Mouse (Mus musculus) megakaryocyte, embryonic 14.5 days (primary cell): Measurements from ENCODE around the gene Rhoq. TPM values are rescaled to one million over a fixed set of nuclear protein-coding genes. Genes with fewer than 3 reads are reported as not detected.

Experiments
- H3K27me3 ChIP-seq: replicated peaks from 2 replicates; pipeline ENCODE3; 2012; ENCODE audit warnings: inconsistent platforms
- H3K36me3 ChIP-seq: replicated peaks from 2 replicates; pipeline ENCODE3; 2012; ENCODE audit warnings: low read length, inconsistent platforms, mixed read lengths
- H3K4me1 ChIP-seq: 2 replicates; pipeline ENCODE4 v1.6.1; 2012; ENCODE audit warnings: inconsistent platforms
- H3K4me3 ChIP-seq: replicated peaks from 2 replicates; pipeline ENCODE3; 2012; ENCODE audit warnings: moderate library complexity, mild to moderate bottlenecking, inconsistent platforms
- H3K9me3 ChIP-seq: 2 replicates; pipeline ENCODE4 v1.6.1; 2012; ENCODE audit warnings: inconsistent platforms
- FLI1 ChIP-seq: IDR thresholded peaks from 2 replicates; pipeline ENCODE4 v1.6.1; 2012; ENCODE audit warnings: low read length, inconsistent platforms, mixed read lengths
- GATA1 ChIP-seq: IDR thresholded peaks from 3 replicates; pipeline ENCODE4 v1.6.1; 2012; ENCODE audit warnings: mixed read lengths, low read length, inconsistent platforms, borderline replicate concordance
- polyA plus RNA-seq: library from polyadenylated mRNA; stranded (reverse); fragments of >175 nt; gene quantifications from 2 replicates; pipeline ENCODE4 v1.2.3, GENCODE M21; 2012; ENCODE audit warnings: low replicate concordance; ENCODE audit not compliant: insufficient read depth

Rhoq gene
- polyA plus RNA-seq, 1 experiment: 0.77 TPM

GRCm38 (mm10) chr17:86968581-86968980, 5.7 kb downstream of the Rhoq start:
- H3K4me3 ChIP-seq: no peak overlapping the region
- H3K27me3 ChIP-seq: peaks cover 60% of the 10 kb centered on the region
- no peak for TF ChIP-seq GATA1
- no peaks in the 10 kb centered on the region for H3K9me3 ChIP-seq
- no peaks in the 10 kb centered on the region for H3K36me3 ChIP-seq
- peaks cover 33% of the 10 kb centered on the region for H3K4me1 ChIP-seq

DNA sequence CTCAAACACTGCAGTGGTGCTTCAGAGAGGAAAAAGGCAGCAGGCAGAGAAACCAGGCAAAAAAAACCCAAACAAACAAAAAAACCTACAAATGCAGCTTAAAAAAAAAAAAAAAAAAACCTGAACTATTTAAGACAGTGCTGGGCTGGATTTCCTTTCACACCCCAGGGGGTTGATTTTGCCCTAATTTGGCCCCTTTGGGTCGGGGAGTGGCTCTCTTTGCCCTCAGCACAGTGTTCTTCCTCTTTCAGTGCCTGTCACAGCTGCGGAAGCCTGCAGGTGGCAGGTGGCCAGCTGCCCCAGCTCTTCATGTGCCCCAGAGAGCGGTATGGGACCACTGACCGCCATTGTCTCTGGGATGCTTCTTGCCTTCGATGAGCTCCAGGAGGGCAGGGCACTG, 6.7 kb downstream of the Rhoq start:
- no peak overlapping the region for H3K4me3 ChIP-seq
- no peak for TF ChIP-seq GATA1
- TF ChIP-seq FLI1: no peak
- H3K9me3 ChIP-seq: no peaks in the 10 kb centered on the region
- peaks cover 51% of the 10 kb centered on the region for H3K27me3 ChIP-seq
- no peaks in the 10 kb centered on the region for H3K36me3 ChIP-seq
- H3K4me1 ChIP-seq: peaks cover 23% of the 10 kb centered on the region

DNA sequence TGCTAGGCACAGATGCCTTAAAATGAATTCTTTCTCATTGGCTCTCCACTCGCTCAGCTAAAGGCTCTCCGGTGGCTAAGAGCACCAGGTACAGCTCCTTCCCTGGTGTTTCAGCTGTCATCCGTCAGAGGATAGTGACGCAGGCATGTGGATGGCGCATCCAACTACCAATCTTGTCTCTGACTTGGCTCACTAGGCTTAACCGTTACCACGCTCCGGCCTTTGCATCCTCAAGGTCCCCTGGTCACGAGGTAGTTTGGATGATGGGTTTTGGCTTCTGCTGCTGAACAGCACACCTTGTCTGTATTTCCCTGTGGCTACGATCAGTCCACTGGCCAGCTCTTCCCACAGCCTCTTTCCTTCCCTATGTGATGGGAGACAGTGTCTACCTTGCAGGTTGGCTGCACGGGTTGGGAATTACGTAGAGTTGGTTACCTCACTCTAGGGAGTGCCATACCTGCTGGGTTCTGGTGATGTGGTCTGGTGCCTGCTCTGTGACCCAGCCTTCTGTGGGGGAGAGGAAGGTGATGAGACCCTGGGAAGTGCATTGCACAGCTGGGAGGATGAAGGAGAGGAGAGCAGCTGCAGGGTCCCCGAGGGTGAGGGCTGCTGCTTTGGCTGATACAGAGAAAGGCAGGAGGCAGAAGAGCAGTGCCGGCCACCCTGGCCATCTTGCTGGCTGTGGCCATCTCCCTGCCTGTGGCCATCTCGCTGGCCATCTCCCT, 7.3 kb downstream of the Rhoq start:
- H3K36me3 ChIP-seq: no peaks in the 10 kb centered on the region
- no peak for TF ChIP-seq FLI1
- no peak for TF ChIP-seq GATA1
- H3K27me3 ChIP-seq: peaks cover 45% of the 10 kb centered on the region
- no peak overlapping the region for H3K4me3 ChIP-seq
- H3K4me1 ChIP-seq: peaks cover 21% of the 10 kb centered on the region; the same call in 1 of the 2 replicates
- H3K9me3 ChIP-seq: no peaks in the 10 kb centered on the region

DNA sequence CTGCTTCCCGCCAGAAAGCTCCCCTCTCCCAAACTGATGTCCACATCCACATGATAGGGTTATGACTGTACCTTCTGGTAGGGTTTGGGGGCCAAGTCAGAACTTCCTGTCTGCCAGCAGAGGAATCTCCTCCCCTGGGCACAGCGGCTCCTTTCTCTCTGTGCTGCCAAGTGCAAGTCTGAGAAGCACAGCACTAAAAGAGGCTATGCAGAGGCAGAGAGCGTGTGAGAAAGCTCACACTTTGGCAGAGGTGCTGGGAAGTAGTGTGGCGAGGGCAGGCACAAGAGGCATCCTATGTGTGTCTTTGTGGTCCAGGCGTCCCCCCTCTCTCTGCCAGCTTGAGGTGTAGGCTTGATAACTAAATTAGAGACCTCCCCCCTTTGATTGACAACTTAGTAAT, 8.2 kb downstream of the Rhoq start:
- H3K9me3 ChIP-seq: no peaks in the 10 kb centered on the region
- peaks cover 21% of the 10 kb centered on the region; the same call in 1 of the 2 replicates for H3K4me1 ChIP-seq
- H3K4me3 ChIP-seq: no peak overlapping the region
- TF ChIP-seq GATA1 (no peak), FLI1 (no peak)
- H3K27me3 ChIP-seq: peaks cover 39% of the 10 kb centered on the region
- no peaks in the 10 kb centered on the region for H3K36me3 ChIP-seq

DNA sequence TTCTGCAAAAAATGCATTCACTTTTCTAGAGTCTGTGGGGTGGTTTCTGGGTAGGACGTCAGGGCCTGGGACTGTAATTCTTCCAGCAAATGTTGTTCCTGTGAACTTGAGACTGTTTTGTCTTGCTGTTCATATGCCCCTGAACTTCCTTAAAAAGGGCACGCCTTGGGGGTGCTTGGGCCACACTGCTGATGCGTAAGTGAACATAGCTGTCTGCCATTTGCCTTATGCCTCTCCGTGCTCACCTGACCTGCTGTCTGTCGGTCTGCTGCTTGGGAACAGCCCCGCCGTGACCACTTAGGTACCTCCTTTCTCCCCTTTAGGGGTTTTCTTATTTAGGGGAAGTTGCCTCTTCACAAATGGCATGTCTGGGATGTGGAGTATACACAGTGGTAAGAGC, 9.0 kb downstream of the Rhoq start:
- no peak overlapping the region for H3K4me3 ChIP-seq
- TF ChIP-seq GATA1 (no peak), FLI1 (no peak)
- no peaks in the 10 kb centered on the region for H3K36me3 ChIP-seq
- no peaks in the 10 kb centered on the region for H3K9me3 ChIP-seq
- H3K27me3 ChIP-seq: peaks cover 36% of the 10 kb centered on the region
- H3K4me1 ChIP-seq: peaks cover 21% of the 10 kb centered on the region; the same call in 1 of the 2 replicates

DNA sequence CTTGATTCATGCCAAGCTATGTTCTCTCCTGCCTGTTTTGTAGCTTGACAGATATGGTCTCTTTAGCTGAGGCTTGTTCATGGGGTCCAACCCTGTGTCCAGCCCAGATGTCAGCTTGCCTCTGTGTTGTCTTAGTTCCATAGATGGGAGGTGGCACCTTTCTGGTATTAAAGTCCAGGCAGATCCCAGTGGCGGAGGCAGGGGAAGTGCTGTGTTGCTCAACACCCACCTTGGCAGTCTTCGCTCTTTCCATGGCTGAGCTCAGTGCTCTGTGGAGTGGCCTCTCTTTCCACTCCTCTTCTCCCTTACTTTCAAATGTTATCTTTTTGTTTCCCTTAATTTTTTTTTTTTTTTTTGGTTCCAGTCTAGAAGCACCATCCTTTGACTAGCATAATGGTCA, 10.2 kb downstream of the Rhoq start:
- no peak for TF ChIP-seq FLI1
- no peak for TF ChIP-seq GATA1
- H3K36me3 ChIP-seq: no peaks in the 10 kb centered on the region
- H3K9me3 ChIP-seq: 0 out of 2 replicates have a peak, but pooled peaks cover 4% of the 10 kb centered on the region
- peaks cover 30% of the 10 kb centered on the region for H3K27me3 ChIP-seq
- no peak overlapping the region for H3K4me3 ChIP-seq
- peaks cover 21% of the 10 kb centered on the region; the same call in 1 of the 2 replicates for H3K4me1 ChIP-seq

- Histone ChIP-seq H3K9me3 (peaks cover 25% of the 10 kb centered on the region), H3K4me1 (peaks cover 12% of the 10 kb centered on the region; the same call in 1 of the 2 replicates)
- TF ChIP-seq FLI1 (no peak), GATA1 (no peak)
These were observed 13.5 kb downstream of the Rhoq start for GRCm38 (mm10) chr17:86976387-86976786.

DNA sequence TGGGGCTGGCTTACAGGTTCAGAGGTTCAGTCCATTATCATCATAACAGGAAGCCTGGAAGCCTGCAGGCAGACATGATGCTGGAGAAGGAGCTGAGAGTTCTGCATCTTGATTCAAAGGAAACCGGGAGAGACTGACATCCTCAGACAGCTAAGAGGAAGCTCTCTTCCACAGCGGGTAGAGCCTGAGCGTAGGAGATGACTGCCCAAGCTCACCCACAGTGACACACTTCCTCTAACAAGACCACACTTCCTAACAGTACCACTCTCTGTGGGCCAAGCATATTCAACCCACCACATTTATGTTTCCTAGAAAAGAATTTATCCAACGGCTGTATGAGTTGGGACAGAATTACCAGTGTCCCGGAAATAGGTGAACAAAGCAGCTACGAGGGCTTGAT, 15.6 kb downstream of the Rhoq start:
- Histone ChIP-seq H3K4me1 (peaks cover 11% of the 10 kb centered on the region; the same call in 1 of the 2 replicates), H3K36me3 (peaks cover 8% of the 10 kb centered on the region), H3K9me3 (peaks cover 25% of the 10 kb centered on the region), H3K4me3 (no peak overlapping the region), H3K27me3 (peaks cover 15% of the 10 kb centered on the region)
- TF ChIP-seq FLI1: no peak

More at GRCm38 (mm10) chr17:86976387-86976786, 13.5 kb downstream of the Rhoq start:
- H3K4me3 ChIP-seq: no peak overlapping the region
- peaks cover 13% of the 10 kb centered on the region for H3K27me3 ChIP-seq
- peaks cover 8% of the 10 kb centered on the region for H3K36me3 ChIP-seq

DNA sequence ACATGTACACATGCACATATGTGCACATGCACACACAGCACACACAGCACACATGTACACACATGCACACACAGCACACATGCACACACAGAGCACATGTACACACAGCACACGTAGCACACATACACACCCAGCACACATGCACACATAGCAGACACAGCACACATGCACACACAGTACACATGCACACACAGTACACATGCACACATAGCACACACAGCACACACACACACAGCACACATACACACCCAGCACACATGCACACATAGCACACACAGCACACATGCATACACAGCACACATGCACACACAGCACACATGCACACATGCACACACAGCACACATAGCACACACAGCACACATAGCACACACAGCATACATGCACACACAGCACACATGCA, 18.3 kb downstream of the Rhoq start:
- H3K27me3 ChIP-seq: peaks cover 21% of the 10 kb centered on the region
- H3K36me3 ChIP-seq: peaks cover 8% of the 10 kb centered on the region
- TF ChIP-seq GATA1 (no peak), FLI1 (no peak)
- H3K4me1 ChIP-seq: peaks cover 11% of the 10 kb centered on the region; the same call in 1 of the 2 replicates
- peak overlapping the region; percentile 64 for H3K4me3 ChIP-seq
- peaks cover 25% of the 10 kb centered on the region for H3K9me3 ChIP-seq

- peaks cover 8% of the 10 kb centered on the region for H3K36me3 ChIP-seq
- peaks cover 25% of the 10 kb centered on the region for H3K9me3 ChIP-seq
- H3K4me1 ChIP-seq: peaks cover 11% of the 10 kb centered on the region; the same call in 1 of the 2 replicates
- H3K27me3 ChIP-seq: peaks cover 21% of the 10 kb centered on the region
- TF ChIP-seq GATA1 (no peak), FLI1 (no peak)
- H3K4me3 ChIP-seq: peak overlapping the region; percentile 64
These were observed 18.8 kb downstream of the Rhoq start for GRCm38 (mm10) chr17:86981701-86982100.

DNA sequence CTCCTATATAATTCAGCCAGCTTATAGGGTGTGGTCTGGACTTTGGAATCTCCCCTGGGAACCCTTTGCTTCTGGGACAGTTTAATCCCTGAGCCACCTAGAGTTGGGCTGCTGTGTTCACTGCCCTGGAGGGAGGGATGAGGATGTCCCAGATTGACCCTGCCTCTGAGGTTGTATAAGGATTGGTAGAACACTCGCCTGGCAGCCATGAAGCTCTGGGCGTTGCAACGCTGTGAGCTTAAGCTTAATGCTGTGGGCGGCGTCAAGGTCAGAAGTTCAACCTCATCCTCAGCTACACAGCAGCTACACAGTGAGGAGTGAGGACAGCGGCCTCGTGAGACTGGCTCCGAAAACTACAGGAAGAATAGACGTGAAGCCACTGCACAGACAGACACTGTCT, 19.6 kb downstream of the Rhoq start:
- Histone ChIP-seq H3K27me3 (peaks cover 21% of the 10 kb centered on the region), H3K9me3 (peaks cover 25% of the 10 kb centered on the region), H3K36me3 (peaks cover 8% of the 10 kb centered on the region), H3K4me3 (no peak overlapping the region), H3K4me1 (peaks cover 11% of the 10 kb centered on the region; the same call in 1 of the 2 replicates)
- no peak for TF ChIP-seq GATA1
- TF ChIP-seq FLI1: no peak
